Mouse (Mus musculus): ENCODE results near the gene Synj1. TPM values are rescaled to one million over a fixed set of nuclear protein-coding genes. Genes with fewer than 3 reads are reported as not detected.

Synj1 gene
- polyA plus RNA-seq, 1 experiment from 2014 or later: 11.3 TPM

DNA sequence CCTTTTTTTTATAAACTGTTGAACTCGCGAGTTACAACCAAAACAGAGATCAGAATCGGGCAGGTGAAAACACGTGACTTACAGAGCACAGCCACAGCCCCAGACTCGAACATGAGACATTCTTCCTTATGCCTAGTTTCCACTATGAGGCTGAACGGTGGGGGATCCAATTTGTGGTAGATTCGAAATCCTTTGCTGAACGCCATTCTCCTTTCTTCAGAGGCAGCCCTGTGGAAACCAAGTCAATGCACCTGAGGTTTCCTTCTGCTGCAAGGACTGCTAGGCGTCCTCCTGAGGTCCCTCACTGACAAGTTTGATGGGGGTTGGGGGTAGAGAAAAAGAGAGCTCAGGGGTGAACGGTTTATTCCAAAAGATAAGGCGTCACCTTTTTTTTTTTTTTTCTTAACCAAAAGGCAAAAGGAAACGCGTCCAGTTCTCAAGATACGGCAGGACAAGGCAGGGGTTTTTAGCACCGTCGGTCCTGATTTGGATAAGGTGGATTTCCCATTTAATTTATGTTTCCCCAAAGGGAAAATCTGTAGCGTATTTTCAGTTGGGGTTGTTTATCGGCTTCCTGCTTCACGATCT, 1.1 kb downstream of the Synj1 start:
- no peak for ATAC-seq (ENCODE audit: insufficient number of reproducible peaks, insufficient read depth, low FRiP score, low TSS enrichment, low read depth)
- Histone ChIP-seq H3K27ac (no peak overlapping the region), H3K4me1 (replicated peaks) (peaks cover 7% of the 10 kb centered on the region), H3K36me3 (peaks cover 14% of the 10 kb centered on the region), H3K4me3 (replicated peaks) (peak overlapping the region; percentile 90), H3K9me3 (no peaks in the 10 kb centered on the region), H3K9ac (replicated peaks) (peak overlapping the region; percentile 71), H3K27me3 (no peaks in the 10 kb centered on the region), H3K4me2 (peak overlapping the region; percentile 91)
- 1% methylated on average over 19 of the region's 19 CpGs for WGBS

DNA sequence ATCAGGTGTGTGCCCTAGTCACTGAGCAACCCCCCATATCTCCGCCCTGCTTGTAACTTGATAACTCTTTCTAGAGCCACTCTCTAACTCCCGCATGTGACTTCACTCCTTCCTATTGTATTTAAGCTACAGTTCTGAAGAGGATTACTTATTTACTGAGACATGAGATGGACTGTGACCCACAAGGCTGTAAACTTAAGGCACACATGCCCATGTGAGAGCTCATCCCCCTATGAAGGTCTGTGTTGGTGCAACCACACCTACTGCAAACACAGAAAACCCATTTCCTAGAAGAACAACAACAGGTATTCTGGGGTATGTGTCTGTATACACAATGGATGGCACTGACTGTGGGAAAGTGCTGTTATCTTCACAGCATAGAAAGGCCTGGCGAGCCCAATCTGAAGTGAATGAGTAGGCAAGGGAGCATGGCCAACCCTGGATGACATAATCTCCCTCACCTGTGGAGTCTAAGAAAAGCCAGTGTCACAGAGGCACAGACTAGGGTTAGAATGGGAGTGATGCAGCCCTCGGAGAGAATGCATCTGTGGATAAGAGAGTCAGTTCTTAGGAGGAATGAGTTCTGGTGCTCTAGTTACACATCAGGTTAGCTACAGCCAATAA, 6.1 kb downstream of the Synj1 start:
- H3K4me3 ChIP-seq (replicated peaks): no peak overlapping the region
- no peak overlapping the region for H3K4me2 ChIP-seq
- H3K4me1 ChIP-seq (replicated peaks): no peaks in the 10 kb centered on the region; the same call in 1 of the 2 replicates
- H3K27ac ChIP-seq: no peak overlapping the region
- H3K36me3 ChIP-seq: no peaks in the 10 kb centered on the region
- WGBS: 83% methylated on average over 4 of the region's 4 CpGs
- no peak overlapping the region for H3K9ac ChIP-seq (replicated peaks)
- H3K9me3 ChIP-seq: no peaks in the 10 kb centered on the region
- no peaks in the 10 kb centered on the region for H3K27me3 ChIP-seq
- no peak for ATAC-seq (ENCODE audit: insufficient number of reproducible peaks, insufficient read depth, low FRiP score, low TSS enrichment, low read depth)

- ATAC-seq (ENCODE audit: insufficient number of reproducible peaks, insufficient read depth, low FRiP score, low TSS enrichment, low read depth): no peak
- Histone ChIP-seq H3K9ac (replicated peaks) (no peak overlapping the region), H3K4me1 (replicated peaks) (no peaks in the 10 kb centered on the region), H3K27ac (no peak overlapping the region), H3K4me2 (no peak overlapping the region), H3K4me3 (replicated peaks) (no peak overlapping the region), H3K9me3 (no peaks in the 10 kb centered on the region), H3K36me3 (no peaks in the 10 kb centered on the region), H3K27me3 (no peaks in the 10 kb centered on the region)
- 86% methylated on average over 2 of the region's 2 CpGs for WGBS
Measured at GRCm38 (mm10) chr16:91001098-91001497, 10.0 kb downstream of the Synj1 start.

DNA sequence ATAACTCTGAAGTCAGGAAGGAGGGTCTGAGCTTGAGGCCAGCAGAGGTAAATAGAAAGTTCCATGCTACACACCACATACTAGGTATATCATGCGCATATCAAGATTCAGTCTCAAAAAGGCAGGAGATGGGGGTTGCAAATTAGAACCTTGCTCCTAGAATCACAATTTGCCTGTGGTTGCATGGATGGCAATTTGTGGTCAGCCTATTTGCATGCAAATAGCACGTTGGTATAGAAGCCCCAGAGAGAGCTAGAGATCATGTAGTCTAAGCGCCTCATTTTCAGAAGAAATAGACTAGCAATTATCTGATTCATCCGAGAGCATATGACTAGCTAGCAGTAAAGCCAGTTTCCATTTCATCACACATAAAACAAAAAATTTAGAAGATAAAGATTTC, 11.3 kb downstream of the Synj1 start:
- H3K4me3 ChIP-seq (replicated peaks): no peak overlapping the region
- H3K27me3 ChIP-seq: no peaks in the 10 kb centered on the region
- H3K27ac ChIP-seq: no peak overlapping the region
- ATAC-seq (ENCODE audit: insufficient number of reproducible peaks, insufficient read depth, low FRiP score, low TSS enrichment, low read depth): no peak
- no peak overlapping the region for H3K4me2 ChIP-seq
- H3K9me3 ChIP-seq: no peaks in the 10 kb centered on the region
- 77% methylated on average over 4 of the region's 4 CpGs for WGBS
- no peaks in the 10 kb centered on the region for H3K36me3 ChIP-seq
- H3K4me1 ChIP-seq (replicated peaks): no peaks in the 10 kb centered on the region
- no peak overlapping the region for H3K9ac ChIP-seq (replicated peaks)

DNA sequence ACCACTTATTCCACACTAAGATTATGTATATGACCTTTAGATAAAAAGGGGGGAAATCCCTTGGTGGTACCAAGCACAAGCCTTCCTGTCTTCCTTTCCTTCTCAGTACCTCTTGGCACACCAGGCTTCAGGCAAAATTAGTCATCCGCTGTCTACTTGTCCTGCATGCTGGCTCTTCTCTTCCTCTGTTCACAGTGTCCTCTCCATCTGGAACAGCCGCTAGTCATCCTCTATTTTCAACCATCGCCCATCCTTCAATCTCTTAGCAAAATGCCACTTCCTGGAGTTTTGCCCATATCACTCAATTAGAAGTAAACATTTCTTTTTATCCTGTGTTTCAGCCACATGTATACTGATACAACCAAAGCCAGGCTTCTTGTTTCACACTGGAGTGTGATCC, 13.3 kb downstream of the Synj1 start:
- H3K36me3 ChIP-seq: no peaks in the 10 kb centered on the region
- no peak overlapping the region for H3K27ac ChIP-seq
- no peak overlapping the region for H3K4me2 ChIP-seq
- H3K4me1 ChIP-seq (replicated peaks): no peaks in the 10 kb centered on the region
- no peaks in the 10 kb centered on the region for H3K27me3 ChIP-seq
- no peaks in the 10 kb centered on the region for H3K9me3 ChIP-seq
- H3K4me3 ChIP-seq (replicated peaks): no peak overlapping the region
- no peak for ATAC-seq (ENCODE audit: insufficient number of reproducible peaks, insufficient read depth, low FRiP score, low TSS enrichment, low read depth)
- WGBS: 92% methylated on average over 3 of the region's 3 CpGs
- H3K9ac ChIP-seq (replicated peaks): no peak overlapping the region; the same call in 1 of the 2 replicates

DNA sequence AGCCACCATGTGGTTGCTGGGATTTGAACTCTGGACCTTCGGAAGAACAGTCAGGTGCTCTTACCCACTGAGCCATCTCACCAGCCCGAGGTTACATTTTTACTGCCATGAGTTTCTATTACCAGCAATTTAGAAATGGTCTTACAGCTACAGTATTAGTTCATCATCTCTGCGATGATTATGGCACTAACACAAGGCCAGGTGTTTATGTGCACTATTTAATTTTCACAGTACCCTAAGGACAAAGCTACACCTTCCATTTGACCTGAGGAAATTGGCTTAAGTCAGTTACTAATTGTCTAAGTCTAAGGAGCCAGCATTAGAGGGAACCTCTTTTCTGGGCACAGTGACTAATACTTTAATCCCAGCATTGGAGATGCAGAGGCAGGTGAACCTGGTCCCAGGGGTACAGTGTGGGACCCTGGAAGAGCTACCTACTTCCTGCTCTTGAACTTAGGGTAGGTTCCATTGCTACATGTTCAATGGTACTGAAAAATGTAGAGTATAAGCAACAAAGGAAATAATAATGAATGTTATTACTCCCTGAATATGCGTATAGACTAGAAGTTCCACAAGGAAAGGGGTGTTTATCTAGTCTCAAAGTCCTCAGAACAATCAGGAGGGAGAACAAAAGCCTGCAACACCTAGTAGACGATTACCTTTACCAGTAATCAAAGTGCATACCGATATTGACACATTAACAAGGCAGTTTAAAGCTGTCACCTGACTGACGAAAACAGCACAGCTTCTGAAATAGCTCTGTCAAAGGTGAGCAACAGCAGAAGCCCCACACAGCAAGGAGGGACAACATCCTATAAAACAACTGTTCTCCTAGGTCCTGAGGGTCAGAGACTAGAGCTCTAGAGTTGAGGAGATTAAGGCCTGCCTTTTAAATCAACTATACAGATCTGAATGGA, 14.5 kb downstream of the Synj1 start:
- 70% methylated on average over 7 of the region's 7 CpGs for WGBS

GRCm38 (mm10) chr16:90995498-90995897, 15.6 kb downstream of the Synj1 start:
- 83% methylated on average over 5 of the region's 5 CpGs for WGBS
- H3K9ac ChIP-seq (replicated peaks): no peak overlapping the region
- H3K27me3 ChIP-seq: no peaks in the 10 kb centered on the region
- H3K4me2 ChIP-seq: no peak overlapping the region
- ATAC-seq (ENCODE audit: insufficient number of reproducible peaks, insufficient read depth, low FRiP score, low TSS enrichment, low read depth): no peak
- H3K9me3 ChIP-seq: no peaks in the 10 kb centered on the region
- no peaks in the 10 kb centered on the region for H3K4me1 ChIP-seq (replicated peaks)
- no peak overlapping the region for H3K27ac ChIP-seq
- H3K4me3 ChIP-seq (replicated peaks): no peak overlapping the region
- H3K36me3 ChIP-seq: peaks cover 9% of the 10 kb centered on the region; the same call in 1 of the 2 replicates

More for the DNA sequence above, 14.5 kb downstream of the Synj1 start:
- no peaks in the 10 kb centered on the region for H3K4me1 ChIP-seq (replicated peaks)
- no peaks in the 10 kb centered on the region for H3K27me3 ChIP-seq
- no peak for ATAC-seq (ENCODE audit: insufficient number of reproducible peaks, insufficient read depth, low FRiP score, low TSS enrichment, low read depth)
- no peak overlapping the region for H3K9ac ChIP-seq (replicated peaks)
- no peak overlapping the region for H3K4me2 ChIP-seq
- no peaks in the 10 kb centered on the region for H3K36me3 ChIP-seq
- no peak overlapping the region for H3K4me3 ChIP-seq (replicated peaks)
- H3K9me3 ChIP-seq: no peaks in the 10 kb centered on the region
- no peak overlapping the region for H3K27ac ChIP-seq

DNA sequence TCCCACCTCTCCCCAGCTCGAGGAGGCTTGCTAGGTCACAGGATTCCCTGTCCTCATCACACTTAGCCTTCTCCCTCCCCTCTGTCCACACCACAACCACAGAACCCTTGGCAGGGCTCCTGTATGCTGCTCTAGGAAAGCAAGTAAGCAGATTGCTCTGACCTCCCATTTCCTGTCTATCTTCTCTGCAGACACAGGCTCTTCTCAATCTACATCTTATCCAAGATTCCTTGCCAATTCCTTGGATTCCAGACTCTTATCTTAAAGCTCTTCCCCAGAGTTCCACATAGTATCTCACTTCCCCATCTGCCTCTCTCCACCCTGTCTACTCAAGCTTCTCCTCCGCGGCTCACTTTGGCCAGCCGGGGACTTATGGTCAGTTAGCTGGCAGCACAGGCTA, 16.1 kb downstream of the Synj1 start:
- Histone ChIP-seq H3K4me3 (replicated peaks) (no peak overlapping the region), H3K27me3 (no peaks in the 10 kb centered on the region), H3K27ac (no peak overlapping the region), H3K36me3 (peaks cover 9% of the 10 kb centered on the region; the same call in 1 of the 2 replicates), H3K9me3 (no peaks in the 10 kb centered on the region), H3K4me2 (no peak overlapping the region), H3K4me1 (replicated peaks) (no peaks in the 10 kb centered on the region), H3K9ac (replicated peaks) (no peak overlapping the region)
- no peak for ATAC-seq (ENCODE audit: insufficient number of reproducible peaks, insufficient read depth, low FRiP score, low TSS enrichment, low read depth)
- WGBS: 54% methylated on average over 4 of the region's 4 CpGs

DNA sequence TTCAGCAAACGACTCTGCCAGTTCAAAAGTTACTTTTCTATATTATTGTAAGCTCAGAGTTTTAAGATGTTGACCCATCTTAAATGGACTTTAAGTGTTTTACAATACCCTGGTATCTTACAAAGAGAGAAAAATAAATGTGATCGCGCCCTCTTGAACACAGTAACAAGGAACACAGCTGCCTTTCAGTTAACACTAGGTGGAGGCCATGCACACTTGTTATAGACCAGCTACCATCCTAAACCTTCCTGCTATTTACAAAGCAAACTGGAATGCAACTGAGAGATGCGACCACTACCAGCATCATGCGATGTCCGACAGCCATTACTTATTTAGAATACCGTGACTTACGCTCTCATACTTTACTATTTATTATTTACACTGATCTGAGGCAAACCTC, 21.9 kb downstream of the Synj1 start:
- Histone ChIP-seq H3K9ac (replicated peaks) (no peak overlapping the region), H3K4me1 (replicated peaks) (no peaks in the 10 kb centered on the region), H3K27ac (no peak overlapping the region), H3K4me3 (replicated peaks) (no peak overlapping the region), H3K36me3 (peaks cover 12% of the 10 kb centered on the region; the same call in 1 of the 2 replicates), H3K9me3 (no peaks in the 10 kb centered on the region), H3K27me3 (no peaks in the 10 kb centered on the region), H3K4me2 (no peak overlapping the region)
- 95% methylated on average over 8 of the region's 8 CpGs for WGBS
- no peak for ATAC-seq (ENCODE audit: insufficient number of reproducible peaks, insufficient read depth, low FRiP score, low TSS enrichment, low read depth)

DNA sequence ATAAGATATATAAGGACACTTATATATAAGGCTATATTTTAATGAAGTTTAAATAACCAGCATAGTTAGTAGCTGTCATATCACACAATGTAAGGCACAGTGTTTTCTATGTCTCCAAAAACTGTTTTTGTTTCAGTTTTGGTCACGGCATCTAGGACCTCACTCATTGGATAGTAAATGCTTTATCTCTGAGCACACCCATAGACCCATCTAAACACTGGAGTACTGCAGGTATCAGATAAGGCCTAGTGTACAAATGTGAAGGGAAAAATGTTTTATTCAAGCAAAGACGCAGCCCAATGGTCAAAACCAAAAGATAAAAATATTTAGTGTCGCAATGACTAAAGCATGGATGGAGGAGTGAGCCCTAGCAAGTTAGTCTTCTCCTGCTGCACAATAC, 22.4 kb downstream of the Synj1 start:
- peaks cover 12% of the 10 kb centered on the region; the same call in 1 of the 2 replicates for H3K36me3 ChIP-seq
- no peaks in the 10 kb centered on the region for H3K4me1 ChIP-seq (replicated peaks)
- WGBS: 96% methylated on average over 3 of the region's 3 CpGs
- H3K27ac ChIP-seq: no peak overlapping the region
- H3K4me3 ChIP-seq (replicated peaks): no peak overlapping the region
- no peaks in the 10 kb centered on the region for H3K27me3 ChIP-seq
- no peaks in the 10 kb centered on the region for H3K9me3 ChIP-seq
- H3K4me2 ChIP-seq: no peak overlapping the region
- no peak for ATAC-seq (ENCODE audit: insufficient number of reproducible peaks, insufficient read depth, low FRiP score, low TSS enrichment, low read depth)
- no peak overlapping the region for H3K9ac ChIP-seq (replicated peaks)

GRCm38 (mm10) chr16:90988039-90988438, 23.1 kb downstream of the Synj1 start:
- Histone ChIP-seq H3K9ac (replicated peaks) (no peak overlapping the region), H3K4me1 (replicated peaks) (no peaks in the 10 kb centered on the region), H3K27ac (no peak overlapping the region), H3K9me3 (no peaks in the 10 kb centered on the region), H3K36me3 (peaks cover 12% of the 10 kb centered on the region; the same call in 1 of the 2 replicates), H3K27me3 (no peaks in the 10 kb centered on the region), H3K4me3 (replicated peaks) (no peak overlapping the region), H3K4me2 (no peak overlapping the region)
- 88% methylated on average over 8 of the region's 8 CpGs for WGBS
- ATAC-seq (ENCODE audit: insufficient number of reproducible peaks, insufficient read depth, low FRiP score, low TSS enrichment, low read depth): no peak

All from limb, embryonic 12.5 days (tissue).